Mouse (Mus musculus): ENCODE results near the gene H2al3. TPM values are rescaled to one million over a fixed set of nuclear protein-coding genes. Genes with fewer than 3 reads are reported as not detected.

H2al3 gene
- polyA plus RNA-seq (2015; fragmentation: Nextera tagmentation; extraction: Ambion mirVana): not detected in 2 replicates

GRCm38 (mm10) chrX:9849403-9849802 lies at the start of gene H2al3:
Gene H2al3 (plus strand): TSS chrX:9849703.
- Histone ChIP-seq H3K36me3 (no peaks in the 10 kb centered on the region), H3K4me1 (replicated peaks) (no peaks in the 10 kb centered on the region), H3K27me3 (no peaks in the 10 kb centered on the region), H3K27ac (replicated peaks) (no peak within 1 kb of the TSS), H3K9me3 (no peaks in the 10 kb centered on the region), H3K4me2 (no peak within 1 kb of the TSS), H3K9ac (no peak within 1 kb of the TSS), H3K4me3 (no peak within 1 kb of the TSS)
- 17% methylated on average over 1 of the region's 1 CpGs for WGBS
- ATAC-seq (ENCODE audit: low FRiP score, low read depth): no peak

DNA sequence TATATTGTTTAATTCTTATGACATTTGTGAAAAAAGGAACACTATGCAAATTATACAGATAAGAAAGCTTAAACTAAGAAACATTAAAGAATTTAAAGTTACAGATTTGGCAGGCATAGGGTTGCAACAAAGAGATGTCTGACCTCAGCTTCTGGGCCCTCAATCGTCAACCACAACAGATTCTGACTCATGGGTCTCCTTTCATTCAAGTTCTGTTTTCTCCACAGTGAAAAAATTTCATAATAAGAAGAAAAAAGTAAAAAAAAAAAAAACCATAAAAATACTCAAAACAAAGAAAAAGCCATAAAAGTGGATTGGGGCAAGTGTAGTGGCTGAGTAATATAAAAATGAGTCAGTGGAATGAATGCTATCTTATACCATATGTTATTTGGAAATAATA lies 39.4 kb upstream of the H2al3 start:
- Histone ChIP-seq H3K9ac (no peak overlapping the region), H3K9me3 (no peaks in the 10 kb centered on the region), H3K4me2 (no peak overlapping the region), H3K36me3 (no peaks in the 10 kb centered on the region), H3K4me1 (replicated peaks) (no peaks in the 10 kb centered on the region), H3K27ac (replicated peaks) (no peak overlapping the region), H3K4me3 (no peak overlapping the region), H3K27me3 (no peaks in the 10 kb centered on the region)
- 81% methylated on average over 1 of the region's 1 CpGs for WGBS
- no peak for ATAC-seq (ENCODE audit: low FRiP score, low read depth)

- ATAC-seq (ENCODE audit: low FRiP score, low read depth): no peak
- Histone ChIP-seq H3K9ac (no peak overlapping the region), H3K4me1 (replicated peaks) (no peaks in the 10 kb centered on the region), H3K4me3 (no peak overlapping the region), H3K36me3 (no peaks in the 10 kb centered on the region), H3K9me3 (no peaks in the 10 kb centered on the region), H3K27ac (replicated peaks) (no peak overlapping the region), H3K27me3 (no peaks in the 10 kb centered on the region), H3K4me2 (no peak overlapping the region)
Measured at GRCm38 (mm10) chrX:9812469-9812868, 37.0 kb upstream of the H2al3 start.

GRCm38 (mm10) chrX:9834779-9835178 lies 14.7 kb upstream of the H2al3 start:
- 69% methylated on average over 2 of the region's 2 CpGs for WGBS
- no peaks in the 10 kb centered on the region for H3K9me3 ChIP-seq
- no peaks in the 10 kb centered on the region for H3K4me1 ChIP-seq (replicated peaks)
- no peaks in the 10 kb centered on the region for H3K36me3 ChIP-seq
- ATAC-seq (ENCODE audit: low FRiP score, low read depth): no peak
- no peak overlapping the region for H3K27ac ChIP-seq (replicated peaks)
- no peak overlapping the region for H3K9ac ChIP-seq
- H3K4me3 ChIP-seq: no peak overlapping the region
- H3K4me2 ChIP-seq: no peak overlapping the region
- no peaks in the 10 kb centered on the region for H3K27me3 ChIP-seq

GRCm38 (mm10) chrX:9846628-9847027 lies 2.9 kb upstream of the H2al3 start, which contains the start of gene Hypm:
Gene Hypm (plus strand): TSS chrX:9846928.
- ATAC-seq (ENCODE audit: low FRiP score, low read depth): no peak
- Histone ChIP-seq H3K9ac (no peak within 1 kb of the TSS), H3K27ac (replicated peaks) (no peak within 1 kb of the TSS), H3K27me3 (no peaks in the 10 kb centered on the region), H3K9me3 (no peaks in the 10 kb centered on the region), H3K4me2 (no peak within 1 kb of the TSS), H3K36me3 (no peaks in the 10 kb centered on the region), H3K4me3 (no peak within 1 kb of the TSS), H3K4me1 (replicated peaks) (no peaks in the 10 kb centered on the region)
- WGBS: 84% methylated on average over 3 of the region's 3 CpGs

- Histone ChIP-seq H3K9ac (no peak overlapping the region), H3K36me3 (no peaks in the 10 kb centered on the region), H3K4me2 (no peak overlapping the region), H3K9me3 (no peaks in the 10 kb centered on the region), H3K4me3 (no peak overlapping the region), H3K27ac (replicated peaks) (no peak overlapping the region), H3K4me1 (replicated peaks) (no peaks in the 10 kb centered on the region), H3K27me3 (no peaks in the 10 kb centered on the region)
- ATAC-seq (ENCODE audit: low FRiP score, low read depth): no peak
- 92% methylated on average over 2 of the region's 2 CpGs for WGBS
Measured at GRCm38 (mm10) chrX:9861859-9862258, 12.4 kb downstream of the H2al3 start.

- no peaks in the 10 kb centered on the region for H3K27me3 ChIP-seq
- H3K27ac ChIP-seq (replicated peaks): no peak overlapping the region
- H3K36me3 ChIP-seq: no peaks in the 10 kb centered on the region
- ATAC-seq (ENCODE audit: low FRiP score, low read depth): no peak
- no peaks in the 10 kb centered on the region for H3K9me3 ChIP-seq
- 98% methylated on average over 2 of the region's 2 CpGs for WGBS
- no peak overlapping the region for H3K4me3 ChIP-seq
- no peak overlapping the region for H3K4me2 ChIP-seq
- H3K9ac ChIP-seq: no peak overlapping the region
- no peaks in the 10 kb centered on the region for H3K4me1 ChIP-seq (replicated peaks)
Measured at GRCm38 (mm10) chrX:9875519-9875918, 26.0 kb downstream of the H2al3 start.

- Histone ChIP-seq H3K27ac (replicated peaks) (no peak within 1 kb of the TSS), H3K9ac (no peak within 1 kb of the TSS), H3K4me3 (no peak within 1 kb of the TSS), H3K36me3 (no peaks in the 10 kb centered on the region), H3K9me3 (no peaks in the 10 kb centered on the region), H3K4me1 (replicated peaks) (no peaks in the 10 kb centered on the region), H3K4me2 (no peak within 1 kb of the TSS), H3K27me3 (no peaks in the 10 kb centered on the region)
- no peak for ATAC-seq (ENCODE audit: low FRiP score, low read depth)
- WGBS: 67% methylated on average over 2 of the region's 2 CpGs
Measured at GRCm38 (mm10) chrX:9885322-9885721, 35.8 kb downstream of the H2al3 start, which contains the start of gene Sytl5. Gene Sytl5 (plus strand): TSS chrX:9885622.

Other genes with a start within 250 kb of the H2al3 start
- 39.7 and 45.7 TPM in 2 replicates for gene Dynlt3, start 186.7 kb upstream of the H2al3 start, polyA plus RNA-seq (2015; fragmentation: Nextera tagmentation; extraction: Ambion mirVana)
- gene Hypm, start 2.8 kb upstream of the H2al3 start, polyA plus RNA-seq (2015; fragmentation: Nextera tagmentation; extraction: Ambion mirVana): not detected in 2 replicates
- 0.35 and 0.47 TPM in 2 replicates for gene Sytl5, start 35.9 kb downstream of the H2al3 start, polyA plus RNA-seq (2015; fragmentation: Nextera tagmentation; extraction: Ambion mirVana)